Mouse (Mus musculus) stomach, embryonic 16.5 days (tissue): ENCODE data around the gene Sumo3. TPM values are rescaled to one million over a fixed set of nuclear protein-coding genes. Genes with fewer than 3 reads are reported as not detected.

ENCODE experiments used
- microRNA counts: library from miRNA; unstranded; fragments of <30 nt; microRNA quantifications from one replicate; lab custom pipeline; 2016
- microRNA-seq: library from miRNA; unstranded; fragments of <30 nt; microRNA quantifications from one replicate; pipeline ENCODE4, GENCODE M21; 2016
- polyA plus RNA-seq: library from polyadenylated mRNA; unstranded; fragments of >200 nt; fragmentation: Nextera tagmentation; extraction: Ambion mirVana; gene quantifications from 2 replicates; pipeline ENCODE4 v1.2.1, GENCODE M21; 2015

Sumo3 gene
- polyA plus RNA-seq, 1 experiment from 2014 or later: 327 TPM

MicroRNAs encoded within 50 kb of the gene (microRNA counts, 519-probe panel; counts per million panel counts)
- not detected for microRNA mmu-miR-1930 (lab: Ali Mortazavi, UCI)

Small RNAs within 50 kb of the gene (microRNA-seq; reads per million reads assigned to microRNA genes)
- 5.0 reads per million, percentile 24 among the genes with 10 or more reads in this experiment for gene Mir1930

Other genes starting within 250 kb of the Sumo3 start
- 6.3 and 8.4 TPM in 2 replicates for gene Adarb1, start 187.8 kb upstream of the Sumo3 start, polyA plus RNA-seq
- gene Fam207a, start 90.3 kb upstream of the Sumo3 start, polyA plus RNA-seq: 29.7 and 31.0 TPM in 2 replicates
- gene Itgb2, start 75.8 kb upstream of the Sumo3 start, polyA plus RNA-seq: 6.7 and 8.3 TPM in 2 replicates
- gene Pttg1ip, start 24.4 kb upstream of the Sumo3 start, polyA plus RNA-seq: 210 and 244 TPM in 2 replicates
- gene Gm49325, start 100 bp downstream of the Sumo3 start, polyA plus RNA-seq: 4.4 and 10.1 TPM in 2 replicates
- gene Ube2g2, start 16.2 kb downstream of the Sumo3 start, polyA plus RNA-seq: 78.0 and 82.4 TPM in 2 replicates
- 0.96 and 1.5 TPM in 2 replicates for gene Tspear, start 80.5 kb downstream of the Sumo3 start, polyA plus RNA-seq
- gene Gm19402, start 84.7 kb downstream of the Sumo3 start, polyA plus RNA-seq: not detected in 2 replicates
- gene Gm9508, start 91.1 kb downstream of the Sumo3 start, polyA plus RNA-seq: not detected in 2 replicates
- not detected in 2 replicates for gene Gm10272, start 100.5 kb downstream of the Sumo3 start, polyA plus RNA-seq
- gene Gm10024, start 105.4 kb downstream of the Sumo3 start, polyA plus RNA-seq: 0.27 TPM in 1 of 2 replicates, not detected in the other
- gene Gm10142, start 109.7 kb downstream of the Sumo3 start, polyA plus RNA-seq: not detected in 2 replicates
- gene Krtap12-1, start 114.5 kb downstream of the Sumo3 start, polyA plus RNA-seq: not detected in 2 replicates
- not detected in 2 replicates for gene Gm10100, start 120.4 kb downstream of the Sumo3 start, polyA plus RNA-seq
- not detected in 2 replicates for gene Gm18596, start 136.5 kb downstream of the Sumo3 start, polyA plus RNA-seq
- not detected in 2 replicates for gene Gm9736, start 145.3 kb downstream of the Sumo3 start, polyA plus RNA-seq
- gene Gm3233, start 153.6 kb downstream of the Sumo3 start, polyA plus RNA-seq: not detected in 2 replicates
- not detected in 2 replicates for gene Gm3238, start 165.2 kb downstream of the Sumo3 start, polyA plus RNA-seq
- not detected in 2 replicates for gene Gm7138, start 170.8 kb downstream of the Sumo3 start, polyA plus RNA-seq
- gene Gm3250, start 176.4 kb downstream of the Sumo3 start, polyA plus RNA-seq: not detected in 2 replicates
- not detected in 2 replicates for gene Gm7137, start 182.1 kb downstream of the Sumo3 start, polyA plus RNA-seq
- gene Gm9639, start 189.0 kb downstream of the Sumo3 start, polyA plus RNA-seq: not detected in 2 replicates
- not detected in 2 replicates for gene Gm19668, start 193.0 kb downstream of the Sumo3 start, polyA plus RNA-seq
- not detected in 2 replicates for gene Gm9507, start 205.7 kb downstream of the Sumo3 start, polyA plus RNA-seq
- gene Gm2696, start 208.6 kb downstream of the Sumo3 start, polyA plus RNA-seq: not detected in 2 replicates
- gene Krtap10-4, start 221.0 kb downstream of the Sumo3 start, polyA plus RNA-seq: not detected in 2 replicates
- not detected in 2 replicates for gene Krtap10-10, start 229.8 kb downstream of the Sumo3 start, polyA plus RNA-seq
- not detected in 2 replicates for gene Gm36176, start 240.7 kb downstream of the Sumo3 start, polyA plus RNA-seq
- gene Gm10318, start 246.8 kb downstream of the Sumo3 start, polyA plus RNA-seq: not detected in 2 replicates